Mouse (Mus musculus): ENCODE measurements at regions not wholly inside any gene's neighbourhood (a gene's known extent, or its start where the extent isn't known, plus 50 kb on each side); places are given as distances from the start of the nearest gene placed in this dataset.

- no peak for TF ChIP-seq POLR2A (IDR thresholded peaks at IDR 0.05; ENCODE audit: insufficient read depth, low read depth, low read length)
- no peak for TF ChIP-seq CTCF (IDR thresholded peaks at IDR 0.05)
- TF ChIP-seq EP300 (IDR thresholded peaks at IDR 0.05; ENCODE audit: insufficient read depth, low read depth, low read length): no peak
Measured at GRCm38 (mm10) chr9:14111713-14112112, 163.2 kb upstream of the Sesn3 start.

Data from heart, adult 2 months (tissue).